Mouse (Mus musculus): ENCODE data around the gene Pisd. TPM values are rescaled to one million over a fixed set of nuclear protein-coding genes. Genes with fewer than 3 reads are reported as not detected.

The Pisd gene
- total RNA-seq, 2 experiments from 2014 or later = 32.8 to 35.2 TPM

DNA sequence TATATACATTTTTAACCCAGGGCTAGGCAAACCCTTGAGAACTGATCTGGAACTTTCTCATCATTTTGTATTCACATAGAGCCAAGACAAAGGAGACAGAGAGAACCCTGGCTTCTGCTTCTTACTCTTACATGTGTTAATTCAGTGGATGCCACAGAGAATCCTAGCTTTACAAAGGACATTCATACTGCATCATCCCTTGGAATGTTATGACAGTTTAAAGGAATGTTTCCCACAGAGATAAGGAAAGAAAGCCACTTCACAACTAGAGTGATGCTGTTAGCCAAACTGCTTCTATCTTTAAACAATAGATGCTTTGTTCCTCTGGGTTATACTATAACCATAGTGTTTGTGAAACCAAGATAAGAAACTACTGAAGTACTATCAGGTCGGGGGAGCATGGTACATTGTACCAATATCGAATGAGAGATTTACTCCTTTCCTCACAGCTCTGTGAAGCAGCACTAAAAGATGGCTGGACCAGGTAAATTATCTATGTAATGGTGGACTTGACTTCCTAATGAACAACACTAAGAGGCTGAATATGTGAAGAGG is 79.1 kb downstream of the Pisd start:
- DNase-seq = no peak

GRCm38 (mm10) chr5:32697208-32697867 is 88.1 kb downstream of the Pisd start:
- no peak for DNase-seq

GRCm38 (mm10) chr5:32693411-32693810 is 92.0 kb downstream of the Pisd start:
- DNase-seq = no peak

Other genes with a start within 250 kb of the Pisd start
- gene Yes1, start 174.5 kb downstream of the Pisd start, total RNA-seq (2021) = 10 to 100 TPM; 32.1 to 34.0 TPM
- not detected for gene Gm20671, start 41.5 kb upstream of the Pisd start, total RNA-seq (2021)
- gene Prr14l, start 68.6 kb upstream of the Pisd start, total RNA-seq (2021) = 10 to 100 TPM; 15.5 to 15.8 TPM
- gene Depdc5, start 78.1 kb upstream of the Pisd start, total RNA-seq (2021) = 10 to 100 TPM; 25.2 to 29.4 TPM
- gene Ywhah, start 233.2 kb upstream of the Pisd start, total RNA-seq (2021) = 100 to 1,000 TPM; 216 to 229 TPM

Data from heart, postnatal 4 days (tissue).